Mouse (Mus musculus): ENCODE measurements at regions not wholly inside any gene's neighbourhood (a gene's known extent, or its start where the extent isn't known, plus 50 kb on each side); places are given as distances from the start of the nearest gene placed in this dataset.

DNA sequence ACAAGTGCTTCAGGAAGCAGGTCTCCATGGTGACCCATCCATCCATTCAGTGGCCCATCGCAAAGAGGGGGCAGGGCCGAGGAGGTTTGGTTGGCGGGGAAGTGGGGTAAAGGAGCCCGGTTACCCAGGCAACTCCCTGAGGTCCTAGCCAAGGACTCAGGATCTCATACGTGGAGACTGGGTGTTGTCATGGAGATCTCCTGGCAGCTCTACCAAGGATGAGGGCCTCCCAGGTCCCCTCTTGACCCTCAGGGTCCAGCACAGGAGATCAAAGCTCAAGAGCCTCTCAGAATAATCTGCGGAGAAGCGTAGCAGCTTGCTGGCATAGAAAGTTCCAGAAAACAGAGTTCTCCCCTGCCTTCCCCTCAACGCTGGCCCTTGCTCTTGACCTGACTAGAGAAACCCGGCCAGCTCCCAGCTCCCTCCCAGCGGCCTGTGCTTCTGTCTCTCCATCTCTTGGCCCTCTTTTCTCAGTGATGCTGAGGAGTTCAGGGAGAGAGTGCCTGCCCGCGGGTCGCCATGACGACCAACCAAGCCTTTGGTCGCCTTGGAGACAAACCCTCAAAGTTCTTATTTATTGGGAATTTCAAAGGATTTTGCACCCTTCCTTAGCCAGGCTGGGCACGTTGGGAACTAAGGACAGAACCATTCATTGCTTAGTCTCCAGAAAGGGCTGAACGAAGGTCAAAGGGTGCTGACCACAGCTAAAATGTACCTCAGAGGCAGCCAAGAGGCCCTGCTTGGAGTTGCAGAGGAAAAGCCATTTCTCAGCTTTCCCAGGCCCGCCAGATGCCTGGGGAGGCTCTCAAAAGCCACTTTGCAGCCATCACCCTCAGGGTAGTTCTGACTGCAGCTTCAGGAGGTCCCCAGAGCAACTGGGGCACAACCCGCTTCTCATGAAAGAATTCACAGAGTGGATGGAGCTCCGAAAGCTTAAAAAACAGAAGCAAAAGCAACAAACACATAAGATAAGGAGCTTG is 60.0 kb downstream of the Ubiad1 start:
- DNase-seq (ENCODE audit: low spot score), result peak; percentile 86

DNA sequence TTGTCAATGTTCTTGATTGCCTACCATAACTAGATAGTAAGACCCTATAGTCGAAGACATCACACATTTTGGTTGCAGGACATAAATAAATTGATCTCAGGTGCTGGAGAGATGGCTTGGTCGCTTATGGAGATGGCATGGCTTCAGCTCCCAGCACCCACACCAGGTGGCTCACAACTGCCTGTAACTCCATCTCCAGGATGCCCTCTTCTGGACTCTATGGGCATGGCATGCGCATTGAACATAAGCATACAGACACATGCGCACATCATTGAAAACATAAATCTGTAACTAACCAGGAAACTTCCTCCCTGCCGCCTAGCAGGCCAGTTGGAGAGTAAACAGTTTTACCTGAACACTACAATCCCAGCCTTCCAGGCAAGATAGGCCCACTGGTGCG is 64.0 kb downstream of the Ubiad1 start:
- no peak for DNase-seq (ENCODE audit: low spot score)

DNA sequence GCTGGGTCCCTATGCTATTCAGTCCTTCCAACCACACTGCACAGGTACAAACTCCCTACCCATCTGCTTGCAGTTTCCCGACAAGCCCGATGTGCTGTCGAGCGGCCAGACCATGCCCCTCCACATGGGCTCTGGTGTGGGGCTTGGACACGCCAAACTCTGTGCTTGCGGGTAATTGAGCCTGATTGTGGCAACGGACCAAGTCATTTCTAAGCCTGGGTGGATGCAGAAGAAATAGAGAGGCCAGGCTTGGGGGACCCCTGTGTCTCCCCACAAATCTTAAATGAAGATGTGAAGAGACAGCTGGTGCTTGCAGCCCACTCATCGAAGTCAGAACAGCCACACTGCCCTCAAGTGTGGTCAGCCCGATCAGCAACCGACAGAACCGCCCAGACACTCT is 66.1 kb downstream of the Ubiad1 start:
- DNase-seq (ENCODE audit: low spot score), result no peak

DNA sequence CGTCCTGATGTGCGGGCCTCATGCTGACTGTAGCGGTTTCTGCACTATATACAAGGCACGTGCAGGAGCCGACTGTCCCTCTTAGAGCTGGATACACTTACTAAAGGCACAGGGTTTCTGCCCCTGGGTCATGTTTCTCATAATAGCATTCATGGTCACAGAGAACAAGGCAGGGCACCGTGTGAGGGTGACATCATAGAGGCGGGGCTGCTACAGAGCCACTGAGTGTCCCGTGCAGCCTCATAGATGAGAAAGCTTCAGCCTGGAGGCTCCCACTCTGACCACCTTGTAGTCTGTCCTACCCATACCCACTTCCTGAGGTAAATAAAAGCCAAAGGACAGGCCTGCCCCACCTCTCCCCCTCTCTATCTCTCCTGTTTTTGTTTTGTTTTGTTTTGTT is 67.2 kb downstream of the Ubiad1 start:
- DNase-seq (ENCODE audit: low spot score), result peak; percentile 73

DNA sequence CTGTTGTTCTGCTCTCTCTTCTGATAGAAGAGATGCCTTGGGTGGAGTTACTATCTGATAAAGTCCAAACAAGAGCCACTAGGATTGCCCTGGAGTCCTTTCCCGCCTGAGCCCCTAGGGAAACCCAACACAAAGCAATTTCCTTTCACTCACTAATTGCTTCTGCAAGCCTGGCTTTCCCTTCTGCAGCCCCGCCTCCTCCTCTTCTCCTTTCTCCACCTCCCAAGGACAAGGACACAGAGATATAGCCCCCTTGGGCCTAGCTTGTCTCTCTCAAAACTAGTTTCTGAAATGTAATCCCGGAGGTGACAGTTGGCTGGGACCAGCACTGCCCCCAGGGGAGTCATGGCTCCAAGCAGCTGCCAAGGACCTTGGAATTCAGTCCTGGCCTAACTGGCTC is 68.1 kb downstream of the Ubiad1 start:
- DNase-seq (ENCODE audit: low spot score), result no peak

DNA sequence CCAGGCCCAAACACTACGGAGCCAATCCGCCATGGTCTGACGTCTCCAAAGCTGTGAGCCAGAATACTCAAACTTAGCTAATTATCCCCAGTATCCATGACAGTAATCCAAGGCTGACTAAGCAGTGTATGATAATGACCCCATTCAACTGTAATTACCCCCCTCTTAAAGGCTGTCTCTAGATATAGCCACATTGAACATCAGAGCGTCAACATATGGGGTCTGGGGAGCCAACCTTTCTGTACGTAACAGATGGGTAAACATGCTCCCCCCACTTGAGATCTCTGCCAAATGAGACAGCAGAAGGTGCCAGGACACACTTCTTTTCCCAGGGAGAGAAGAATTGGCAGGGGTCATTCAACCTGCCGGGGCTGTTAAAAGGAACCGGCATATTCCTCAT is 73.1 kb downstream of the Ubiad1 start:
- no peak for DNase-seq (ENCODE audit: low spot score)

DNA sequence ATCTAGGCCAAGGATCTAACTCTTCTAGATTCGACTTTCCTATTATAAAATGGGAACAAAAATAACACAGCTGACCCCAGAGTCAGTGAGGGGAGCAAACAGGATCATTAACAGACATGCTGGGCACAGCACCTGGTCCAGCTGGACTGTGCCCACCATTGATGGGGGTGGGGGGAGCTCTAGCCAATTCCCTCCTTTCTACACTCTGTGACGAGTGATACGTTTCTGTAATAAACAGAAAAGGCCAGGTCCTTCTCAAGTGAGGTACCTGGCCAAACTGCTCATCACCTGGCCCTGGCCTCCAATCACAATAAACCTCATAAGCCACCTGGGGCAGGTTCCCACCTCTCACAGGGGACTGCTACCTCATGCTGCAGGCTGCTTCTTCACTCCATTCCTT is 76.9 kb downstream of the Ubiad1 start:
- no peak for DNase-seq (ENCODE audit: low spot score)

DNA sequence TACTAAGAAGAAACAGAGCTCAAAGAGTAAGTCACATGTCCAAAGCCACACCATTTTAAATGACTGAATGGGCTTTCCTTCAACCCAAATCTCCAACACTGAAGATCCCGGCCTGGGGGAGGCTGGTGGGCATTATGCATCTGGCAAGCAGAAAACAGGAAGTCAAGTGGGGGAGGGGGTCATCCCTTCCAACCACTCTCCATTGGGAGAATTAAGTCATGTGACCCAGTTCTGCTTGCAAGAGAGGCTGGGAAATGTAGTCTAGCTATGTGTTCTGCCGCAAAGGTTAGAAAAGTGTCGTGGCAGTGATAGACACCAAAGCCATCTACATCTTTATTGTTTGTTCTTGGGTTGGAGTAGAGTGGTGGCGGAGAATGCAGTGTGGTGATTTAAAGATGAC is 78.0 kb upstream of the Disp3 start:
- DNase-seq (ENCODE audit: low spot score), result peak; percentile 58

GRCm38 (mm10) chr4:148363366-148364121 is 75.8 kb upstream of the Disp3 start:
- DNase-seq (ENCODE audit: low spot score), result no peak

DNA sequence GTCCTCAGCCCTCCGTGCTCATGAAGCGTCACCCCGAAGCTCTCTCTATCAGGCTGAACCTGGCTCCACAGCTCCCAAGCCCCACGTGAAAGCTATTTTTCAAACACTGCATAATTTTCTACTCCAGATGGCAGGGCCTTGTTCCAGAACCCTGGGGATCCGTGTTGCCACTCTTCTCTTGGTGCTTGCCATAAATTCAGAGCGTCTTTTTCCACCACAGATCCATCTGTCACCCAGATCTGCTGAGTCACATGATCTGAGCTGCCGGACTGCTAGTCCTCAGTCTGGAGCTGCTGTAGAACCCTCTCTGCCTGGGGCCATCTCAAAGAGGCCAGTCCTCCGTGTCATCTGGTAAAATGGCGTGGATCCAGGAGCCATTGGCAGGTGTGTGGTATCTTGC is 73.2 kb upstream of the Disp3 start:
- DNase-seq (ENCODE audit: low spot score), result no peak

DNA sequence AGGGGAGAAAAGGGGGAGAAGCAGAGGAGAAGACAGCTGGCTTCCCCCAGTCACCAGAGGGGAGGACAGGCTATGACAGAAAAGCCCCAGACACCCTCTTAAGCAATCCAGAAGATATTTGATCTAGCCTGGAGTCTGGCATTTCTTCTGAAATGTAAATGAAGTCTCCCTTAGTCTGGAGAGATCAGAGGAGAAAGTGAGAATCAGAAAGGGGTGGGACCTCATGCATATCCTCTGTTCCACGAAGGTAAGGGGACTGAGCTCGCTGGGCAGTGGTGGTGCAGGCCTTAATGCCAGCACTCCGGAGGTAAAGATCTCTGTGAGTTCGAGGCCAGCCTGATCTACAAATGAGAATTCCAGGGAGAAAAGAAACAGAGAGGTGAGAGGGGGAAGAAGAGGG is 70.6 kb upstream of the Disp3 start:
- DNase-seq (ENCODE audit: low spot score), result no peak

GRCm38 (mm10) chr4:148357221-148357621 is 69.5 kb upstream of the Disp3 start:
- DNase-seq (ENCODE audit: low spot score), result no peak

- no peak for DNase-seq (ENCODE audit: low spot score)
These were observed 68.9 kb upstream of the Disp3 start for GRCm38 (mm10) chr4:148356654-148357053.

GRCm38 (mm10) chr4:148353969-148354368 is 66.2 kb upstream of the Disp3 start:
- DNase-seq (ENCODE audit: low spot score), result no peak

GRCm38 (mm10) chr4:148352690-148353089 is 64.9 kb upstream of the Disp3 start:
- DNase-seq (ENCODE audit: low spot score), result no peak

GRCm38 (mm10) chr4:148341531-148342157 is 53.9 kb upstream of the Disp3 start:
- no peak for DNase-seq (ENCODE audit: low spot score)

- no peak for DNase-seq (ENCODE audit: low spot score)
These were observed 52.6 kb upstream of the Disp3 start for GRCm38 (mm10) chr4:148340342-148340741.

GRCm38 (mm10) chr4:148337890-148338880 is 50.4 kb upstream of the Disp3 start:
- peak; percentile 71 for DNase-seq (ENCODE audit: low spot score)

All from embryo, embryonic 10.5 days (tissue).